Mouse (Mus musculus) yolk sac, embryonic 10.5 days (tissue): ENCODE measurements around the gene Etl4.

ENCODE experiments used
- DNase-seq: peaks from one replicate; pipeline ENCODE4 v3.0.0-alpha.2; 2017; ENCODE audit warnings: low spot score

Gene Etl4

DNA sequence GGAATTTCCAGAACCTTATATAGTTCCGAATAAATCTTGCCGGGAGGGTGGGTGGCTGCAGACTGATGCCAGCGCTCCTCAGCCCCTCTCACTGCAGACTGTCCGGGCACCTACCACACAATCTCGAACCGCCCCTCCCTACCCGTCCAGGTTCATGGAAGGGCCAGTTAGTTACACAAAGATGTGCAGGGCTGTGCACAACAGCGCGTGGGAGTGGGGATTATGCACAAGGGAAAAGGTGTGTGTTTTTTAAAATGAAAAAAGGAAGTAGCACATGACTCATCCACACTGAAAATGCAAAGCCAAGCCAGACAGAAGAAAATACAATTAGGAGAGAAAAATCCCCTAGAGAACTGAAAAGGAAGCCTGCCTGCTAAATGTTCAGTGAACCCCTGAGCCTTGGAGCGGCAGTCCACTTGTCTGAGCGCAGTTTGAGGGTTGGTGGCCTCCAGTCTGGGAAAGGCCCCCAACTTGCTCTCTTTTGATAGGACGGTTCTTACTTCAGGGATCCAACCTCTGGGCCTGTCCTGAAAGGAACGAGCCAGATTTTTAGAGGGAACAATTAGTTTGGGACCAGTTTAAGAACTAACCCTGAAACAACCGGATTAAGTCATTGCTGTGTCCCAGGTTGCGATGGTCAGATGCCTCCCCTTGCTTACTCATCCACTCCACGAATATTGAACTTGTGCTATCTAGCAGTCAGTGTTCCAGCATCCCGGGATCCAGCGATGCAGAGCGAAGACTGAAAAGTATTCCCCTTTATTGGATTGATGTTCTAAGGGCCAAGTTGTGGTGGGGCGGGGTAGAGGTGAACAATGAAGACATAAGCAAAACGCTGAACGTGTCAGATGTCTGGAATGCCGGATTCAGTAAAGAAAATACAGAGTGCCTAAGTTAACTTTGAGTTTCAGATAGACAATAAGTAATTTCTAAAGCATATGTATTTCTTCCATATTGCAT is 611.3 kb downstream of the Etl4 start:
- peak; percentile 31 for DNase-seq

DNA sequence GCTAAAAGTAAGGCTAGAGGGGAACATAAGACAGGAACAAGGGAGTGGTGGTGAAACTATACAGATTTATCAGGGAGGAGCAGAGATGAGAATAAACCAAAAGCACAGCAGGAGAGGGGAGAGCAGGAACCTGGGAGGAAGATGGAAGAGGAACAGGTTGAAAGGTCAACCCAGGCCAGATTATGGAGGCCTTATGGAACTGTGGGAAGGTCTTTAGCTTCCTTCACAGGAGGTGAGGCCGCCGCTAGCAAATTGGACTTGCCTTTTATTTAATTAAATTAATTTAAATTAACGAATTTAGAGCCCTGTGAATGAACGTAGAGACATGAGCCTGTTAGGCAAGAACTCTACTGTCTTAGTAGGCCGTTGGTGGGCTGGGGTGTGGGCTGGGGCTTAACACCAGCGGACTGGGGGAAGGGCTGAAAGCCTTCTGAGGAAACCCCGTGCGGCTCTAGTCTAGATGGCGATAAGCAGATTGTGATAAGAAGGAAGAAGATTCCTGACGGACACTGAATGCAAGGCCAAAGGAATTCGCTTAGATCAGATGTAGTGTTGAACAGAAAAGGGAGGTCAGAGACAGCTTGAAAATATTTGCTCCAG is 612.2 kb downstream of the Etl4 start:
- peak; percentile 81 for DNase-seq

DNA sequence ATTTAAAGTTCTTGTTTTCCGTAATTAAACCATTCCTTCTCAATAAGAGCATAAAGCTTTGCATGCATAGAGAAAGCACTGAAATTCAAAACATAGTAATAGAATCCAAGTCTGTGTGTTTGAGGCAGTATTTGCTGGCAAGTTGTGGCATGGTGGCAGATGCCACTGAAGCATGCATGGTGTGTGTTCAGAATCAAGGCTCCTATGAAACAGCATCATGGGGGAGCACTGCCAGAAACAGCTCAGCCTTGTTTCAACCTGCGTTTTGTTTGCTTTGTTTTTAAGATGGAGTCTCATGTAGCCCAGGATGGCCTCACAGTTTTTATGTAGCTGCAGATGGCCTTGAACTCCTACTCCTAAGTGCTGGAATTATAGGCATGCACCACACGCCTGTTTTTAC is 614.1 kb downstream of the Etl4 start:
- DNase-seq: no peak

DNA sequence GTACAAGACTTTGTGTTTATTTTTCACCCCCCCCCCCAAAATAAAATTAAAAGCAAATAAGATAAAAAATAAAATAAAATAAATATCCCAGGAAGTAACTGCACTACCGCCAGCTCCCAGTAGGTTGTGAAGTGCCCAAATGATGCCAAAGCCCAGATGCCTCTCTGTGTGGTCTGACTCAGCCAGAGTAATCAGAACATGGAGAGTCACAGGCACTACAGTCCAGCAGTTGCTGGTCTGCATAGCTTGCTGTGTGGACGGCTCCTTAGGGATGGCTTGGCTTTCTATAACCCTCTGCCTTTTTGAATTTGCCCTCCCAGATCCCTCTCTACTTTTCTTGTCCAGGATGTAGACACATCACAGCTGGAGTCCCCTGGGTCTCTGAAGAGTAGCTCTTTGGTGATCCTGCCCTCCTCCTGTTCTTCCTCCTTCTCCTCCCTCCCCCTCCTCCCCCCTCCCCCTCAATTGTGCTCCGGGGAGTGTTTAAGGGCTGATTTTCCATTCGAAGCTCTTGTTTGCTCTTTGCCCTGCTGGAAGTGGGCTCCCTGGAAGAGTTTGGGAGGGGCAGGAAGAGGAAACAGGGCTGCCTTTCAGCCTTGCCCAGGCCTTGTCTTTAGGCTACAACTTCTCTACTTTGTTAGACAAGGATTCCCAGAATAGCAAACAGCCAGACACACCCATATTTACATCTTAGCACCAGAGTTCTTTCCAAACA is 616.5 kb downstream of the Etl4 start:
- DNase-seq: peak; percentile 72

DNA sequence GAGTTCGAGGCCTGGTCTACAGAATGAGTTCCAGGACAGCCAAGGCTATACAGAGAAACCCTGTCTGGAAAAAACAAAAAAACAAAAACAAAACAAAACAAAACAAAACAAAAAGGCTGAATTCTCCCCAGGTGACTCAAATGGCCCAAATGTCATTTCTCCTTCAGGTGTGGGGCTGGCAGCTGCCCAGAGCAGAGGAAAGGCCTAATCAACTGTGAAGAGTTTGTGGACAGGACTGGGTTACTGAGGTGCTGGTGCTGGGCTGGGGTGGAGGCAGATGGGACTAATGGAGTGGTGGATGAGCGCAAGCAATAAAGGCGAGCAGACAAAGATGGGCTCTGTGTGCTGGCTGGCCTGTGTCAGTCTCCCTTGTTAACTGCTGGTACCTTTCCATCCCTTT is 617.3 kb downstream of the Etl4 start:
- no peak for DNase-seq

DNA sequence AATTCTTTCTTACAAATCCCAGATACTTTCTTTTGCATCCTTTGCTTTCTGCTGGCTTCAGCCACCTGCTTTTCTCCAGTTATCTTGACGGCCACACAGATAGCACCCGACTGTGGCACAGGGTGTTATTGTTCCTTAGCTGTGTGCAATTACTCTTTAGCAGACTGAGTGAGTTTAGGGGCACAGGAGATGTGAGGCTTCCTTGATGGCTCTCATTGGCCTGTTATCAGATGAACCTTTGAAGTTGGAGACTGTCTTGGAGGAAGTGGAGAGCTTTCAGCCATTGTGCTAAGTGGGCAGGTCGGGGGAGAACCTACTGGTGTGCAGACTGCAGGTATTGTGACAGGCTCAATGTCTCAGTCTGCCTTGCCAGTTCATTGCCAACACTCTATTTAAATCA is 623.0 kb downstream of the Etl4 start:
- no peak for DNase-seq

DNA sequence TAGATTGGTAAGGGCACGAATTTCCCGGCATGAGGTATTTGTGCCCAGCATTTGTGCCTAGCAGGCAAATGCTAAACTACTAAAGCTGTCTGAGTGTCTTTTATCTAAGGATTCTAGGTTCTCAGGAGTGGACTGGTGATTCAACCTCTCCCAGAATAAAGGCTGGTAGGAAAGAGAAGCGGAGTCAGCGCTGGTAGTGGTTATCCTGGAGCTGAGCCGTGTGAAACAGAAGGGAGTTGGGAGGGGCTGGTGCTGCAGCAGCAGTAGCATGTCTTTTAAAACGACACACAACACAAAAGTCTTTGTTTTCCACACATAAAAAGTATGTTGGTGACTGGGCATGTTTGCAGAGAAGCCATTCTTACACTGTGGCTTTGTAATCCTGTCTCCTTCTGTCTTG is 628.2 kb downstream of the Etl4 start:
- no peak for DNase-seq

DNA sequence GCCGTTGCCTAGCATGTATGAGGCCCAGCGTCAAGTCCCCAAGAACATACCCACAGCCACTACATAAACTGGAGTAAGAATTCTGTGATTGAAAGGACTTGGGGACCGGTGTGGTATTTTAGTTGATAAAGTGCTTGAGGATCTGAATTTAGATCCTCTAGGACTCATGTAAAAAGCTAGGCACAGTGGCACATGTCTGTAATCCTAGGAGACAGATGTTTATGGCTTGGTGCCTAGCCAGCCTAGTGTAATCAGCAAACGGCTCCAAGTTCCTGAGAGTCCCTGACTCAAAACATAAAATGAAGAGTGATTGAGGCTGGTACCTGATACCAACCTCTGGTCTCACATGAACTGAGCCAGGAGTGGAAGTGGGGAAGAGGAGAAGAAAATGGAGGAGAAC is 629.3 kb downstream of the Etl4 start:
- DNase-seq: no peak

DNA sequence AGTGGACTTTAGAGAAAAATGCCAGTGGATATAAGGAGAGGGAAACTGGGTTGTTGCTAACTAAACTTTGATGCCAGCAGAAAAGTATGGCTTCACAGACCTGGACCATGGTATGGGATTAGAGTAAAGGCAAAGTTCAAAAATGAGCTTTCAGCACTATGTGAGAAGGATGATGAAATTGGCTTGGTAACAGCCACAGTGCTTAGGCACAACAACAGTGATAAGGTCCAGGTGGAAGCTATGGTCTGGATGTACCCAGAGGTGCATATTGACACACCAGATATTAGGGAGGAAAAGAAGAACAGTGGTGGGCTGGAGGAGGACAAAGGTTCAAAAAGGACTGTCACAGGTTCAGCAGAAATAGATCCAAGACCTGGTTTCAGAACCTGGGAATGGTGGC is 631.7 kb downstream of the Etl4 start:
- no peak for DNase-seq

DNA sequence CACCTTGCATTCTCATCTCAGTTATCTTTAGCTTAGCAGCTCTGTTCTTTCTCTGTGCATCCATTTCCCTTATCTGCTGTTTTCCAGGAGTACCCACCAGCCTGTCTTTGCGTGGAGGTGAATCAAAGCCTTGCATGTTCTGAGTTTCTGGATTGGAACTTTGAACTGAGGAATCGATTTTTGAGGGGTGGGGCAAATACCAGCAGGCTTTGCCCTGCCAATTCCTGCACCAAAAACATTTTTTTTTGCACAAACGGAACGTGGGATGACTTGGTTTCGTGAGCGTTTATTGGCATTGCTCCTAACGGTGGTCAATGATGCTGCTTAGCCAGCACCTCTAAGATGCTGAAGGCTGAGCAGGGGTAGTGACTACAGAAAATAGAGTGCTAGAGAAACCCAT is 632.7 kb downstream of the Etl4 start:
- no peak for DNase-seq

DNA sequence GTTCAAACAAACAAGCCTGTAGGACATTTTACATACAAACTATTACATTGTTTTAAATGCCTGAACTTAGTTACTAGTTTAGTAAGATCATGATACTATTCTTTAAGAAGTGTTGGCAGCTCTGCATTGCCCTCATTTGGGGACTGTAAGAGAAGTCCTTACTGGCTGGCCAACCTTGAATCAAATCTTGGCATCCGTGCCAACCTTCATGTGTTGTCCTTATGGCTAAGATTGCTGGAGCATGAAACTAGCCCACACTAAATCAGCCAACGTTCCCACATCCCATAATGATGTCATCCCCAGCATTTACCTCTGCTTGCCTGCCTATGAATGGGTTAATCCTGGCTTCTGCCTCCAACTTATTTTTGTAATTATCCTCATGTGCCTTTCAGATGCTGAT is 636.0 kb downstream of the Etl4 start:
- DNase-seq: no peak

DNA sequence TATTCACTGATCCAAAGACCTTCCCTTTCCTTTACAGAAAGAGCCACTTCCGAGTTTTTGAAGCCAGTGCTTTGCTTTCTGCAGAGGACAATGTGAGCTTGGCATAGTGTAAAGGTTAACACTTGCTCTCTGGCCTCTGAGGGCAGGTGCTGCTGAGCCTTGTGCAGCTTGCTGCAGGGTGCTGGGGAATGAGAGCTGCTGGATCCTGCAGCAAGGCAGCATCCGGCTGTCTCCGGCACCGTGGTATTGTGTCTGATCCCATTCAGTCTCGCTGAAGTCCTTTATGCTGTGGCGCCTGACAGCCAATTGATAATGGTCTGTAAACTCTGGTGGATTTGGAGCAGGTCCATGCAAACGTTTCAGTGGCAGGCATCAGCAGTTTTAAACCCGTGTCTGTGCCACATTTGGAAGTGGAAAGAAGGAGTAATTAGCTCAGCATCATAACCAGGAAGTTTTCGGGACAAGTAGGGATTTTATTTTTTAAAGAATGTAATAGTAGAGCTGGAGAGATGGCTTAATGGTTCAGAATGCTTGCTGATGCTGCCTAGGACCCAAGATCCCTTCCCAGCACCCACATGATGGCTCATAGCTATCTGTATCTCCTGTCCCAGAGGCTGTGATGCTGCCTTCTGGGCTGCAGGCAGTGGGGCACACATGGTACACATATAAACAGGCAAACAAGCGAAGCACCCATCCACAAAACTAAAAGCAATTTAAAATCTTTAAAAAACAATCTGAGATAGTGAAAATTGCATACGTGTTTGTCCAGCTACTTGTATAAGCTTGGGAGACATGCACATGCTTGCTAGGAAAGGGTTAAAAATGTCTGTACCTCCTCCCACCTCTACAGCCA is 637.1 kb downstream of the Etl4 start:
- DNase-seq: peak; percentile 31

DNA sequence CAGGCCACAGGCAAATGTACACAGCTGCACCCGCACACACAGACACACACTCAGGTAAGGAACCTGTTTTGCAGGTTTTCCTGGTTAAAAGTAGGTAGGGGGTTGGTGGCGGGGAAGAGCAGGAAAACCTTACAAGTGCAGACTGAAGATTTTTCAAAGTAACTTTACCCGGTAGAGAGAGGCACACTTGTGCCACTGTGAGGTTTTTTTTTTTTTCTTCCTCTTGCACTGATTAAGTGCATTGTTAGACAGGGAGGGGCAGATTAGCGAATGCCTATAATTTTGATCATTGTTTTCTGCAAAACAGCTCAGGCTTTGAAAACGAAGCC is 637.7 kb downstream of the Etl4 start:
- peak; percentile 47 for DNase-seq

DNA sequence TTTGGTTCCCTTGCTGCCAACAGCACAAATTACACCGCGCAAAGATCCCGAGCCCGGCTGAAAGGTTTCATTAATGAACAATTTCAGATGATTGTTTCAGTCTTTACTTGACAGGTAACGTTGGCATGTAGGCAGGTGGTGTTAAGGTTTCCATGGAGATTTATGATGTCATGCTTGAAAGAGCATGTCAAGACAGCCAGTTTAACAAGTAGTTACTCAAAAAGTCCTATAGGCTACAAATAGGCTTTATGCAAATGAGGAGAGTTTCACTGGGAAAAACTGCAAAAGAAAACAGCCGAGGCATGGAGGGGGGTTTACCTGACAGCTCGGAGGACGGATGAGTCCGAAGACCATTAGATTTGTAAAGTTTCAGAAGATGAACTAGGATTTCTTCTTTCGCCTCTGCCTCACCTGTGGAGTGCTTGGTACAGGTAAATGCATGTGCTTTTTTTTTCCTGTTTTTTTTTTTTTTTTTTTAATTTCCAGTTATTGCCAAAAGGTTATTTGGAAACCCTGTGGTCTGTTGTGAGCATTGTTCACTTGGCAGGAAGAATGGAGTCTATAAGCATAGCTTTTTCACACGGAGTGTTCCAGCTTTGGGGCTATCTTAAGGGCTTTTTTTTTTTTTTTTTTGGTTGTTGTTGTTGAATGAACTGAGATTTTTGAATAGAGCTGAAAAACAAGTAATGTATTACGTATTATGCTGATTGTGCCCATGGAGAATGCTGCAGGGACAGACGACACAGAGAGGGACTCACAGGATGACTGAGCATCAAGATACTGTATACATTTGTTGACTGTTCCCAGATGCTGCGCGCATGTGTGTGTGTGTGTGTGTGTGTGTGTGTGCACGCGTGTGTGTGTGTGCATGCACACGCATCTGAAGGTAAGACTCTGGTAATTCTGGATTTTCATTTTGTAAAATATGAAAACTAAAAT is 638.4 kb downstream of the Etl4 start:
- no peak for DNase-seq

DNA sequence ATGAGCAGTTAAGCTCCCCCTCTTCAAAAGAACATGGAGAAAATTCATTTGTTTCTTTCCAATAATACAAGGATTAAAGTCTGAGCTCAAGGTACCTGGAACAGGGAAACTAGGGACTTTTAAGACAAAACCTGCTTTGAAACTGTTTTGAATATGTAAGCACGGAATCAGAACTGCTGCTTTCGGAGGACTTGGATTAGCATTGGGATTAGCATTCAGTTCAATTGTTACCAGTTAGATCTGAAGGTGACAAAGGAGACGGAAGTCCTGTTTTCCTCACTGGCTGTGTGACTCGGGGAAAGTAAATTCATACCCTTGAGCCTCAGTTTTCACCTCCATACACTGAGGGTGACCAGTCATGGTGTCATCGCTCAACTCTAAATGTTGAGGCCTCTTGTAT is 639.5 kb downstream of the Etl4 start:
- no peak for DNase-seq

DNA sequence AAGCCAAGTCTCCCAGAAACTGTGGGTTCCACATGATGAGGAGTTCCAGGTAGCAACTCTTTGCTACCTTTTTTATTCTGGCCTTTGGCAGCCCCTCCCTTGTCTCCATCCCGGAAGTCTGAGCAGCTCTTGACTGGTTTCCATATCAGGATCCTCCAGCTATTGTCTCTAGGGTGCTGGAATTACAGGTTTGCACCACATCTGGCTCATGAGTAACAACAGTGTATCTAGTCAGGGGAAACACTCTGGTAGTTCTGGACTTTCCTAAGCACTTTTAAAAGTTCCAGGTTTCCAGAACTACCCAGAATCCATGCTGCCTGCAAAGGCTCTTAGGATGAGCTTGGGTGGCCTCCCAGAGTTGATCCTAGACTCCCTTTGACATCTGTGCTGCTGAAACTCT is 640.4 kb downstream of the Etl4 start:
- no peak for DNase-seq

DNA sequence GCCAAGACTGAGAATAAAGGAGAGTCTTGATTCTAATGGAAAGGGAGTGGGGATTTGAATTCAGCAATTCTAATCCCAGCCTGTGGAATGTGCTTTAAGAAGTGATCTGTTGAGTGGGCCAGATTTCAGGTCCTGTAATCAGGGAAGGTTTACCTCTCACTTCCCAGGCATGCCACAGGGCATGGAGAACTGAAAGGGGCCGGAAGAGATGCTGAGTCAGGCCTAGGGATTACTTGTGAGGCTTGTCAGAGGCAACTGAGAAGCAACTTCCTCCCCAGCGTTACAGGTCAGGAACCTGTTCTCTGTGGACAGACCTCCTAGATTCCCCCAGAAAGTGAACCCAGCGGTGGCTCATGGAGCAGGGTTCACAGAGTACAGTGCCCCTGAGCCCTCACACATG is 646.1 kb downstream of the Etl4 start:
- peak; percentile 38 for DNase-seq

DNA sequence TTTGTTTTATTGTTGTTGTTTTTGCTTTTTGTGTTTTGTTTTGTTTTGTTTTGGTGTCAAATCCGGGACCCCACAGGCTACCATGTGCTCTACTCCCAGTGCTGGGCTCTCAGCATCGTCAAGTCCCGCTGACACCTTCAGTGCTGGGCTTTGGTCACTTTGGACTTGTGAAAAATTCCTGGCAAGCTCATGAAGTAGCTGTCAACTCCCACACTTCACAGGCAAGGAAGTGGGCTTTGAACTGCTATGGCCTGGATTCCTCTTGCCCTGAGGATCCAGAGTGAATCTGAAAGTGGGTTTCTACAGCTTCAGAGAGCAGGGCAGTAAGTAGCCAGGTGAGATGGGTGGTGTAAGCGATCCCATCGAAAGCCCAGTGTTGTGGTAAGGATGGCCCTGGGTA is 649.5 kb downstream of the Etl4 start:
- DNase-seq: no peak

DNA sequence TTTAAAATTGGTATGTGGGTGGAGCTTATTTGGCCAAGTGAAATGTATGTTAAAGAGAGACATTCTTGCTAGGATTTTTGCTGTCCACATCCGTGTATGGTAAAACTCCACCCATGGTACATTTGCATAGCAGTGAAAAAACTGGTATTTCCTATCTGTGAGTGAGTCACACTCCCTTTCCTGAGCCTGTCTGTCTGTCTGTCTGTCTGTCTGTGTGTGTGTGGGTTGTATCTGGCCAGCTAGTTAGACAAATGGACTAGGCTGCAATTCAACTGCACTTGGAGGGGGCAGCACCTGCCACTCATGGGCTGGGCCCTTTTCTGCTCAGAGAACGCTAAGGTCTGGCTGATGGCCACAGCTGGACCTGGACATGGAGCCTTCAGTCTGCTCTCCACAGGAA is 650.1 kb downstream of the Etl4 start:
- DNase-seq: no peak

DNA sequence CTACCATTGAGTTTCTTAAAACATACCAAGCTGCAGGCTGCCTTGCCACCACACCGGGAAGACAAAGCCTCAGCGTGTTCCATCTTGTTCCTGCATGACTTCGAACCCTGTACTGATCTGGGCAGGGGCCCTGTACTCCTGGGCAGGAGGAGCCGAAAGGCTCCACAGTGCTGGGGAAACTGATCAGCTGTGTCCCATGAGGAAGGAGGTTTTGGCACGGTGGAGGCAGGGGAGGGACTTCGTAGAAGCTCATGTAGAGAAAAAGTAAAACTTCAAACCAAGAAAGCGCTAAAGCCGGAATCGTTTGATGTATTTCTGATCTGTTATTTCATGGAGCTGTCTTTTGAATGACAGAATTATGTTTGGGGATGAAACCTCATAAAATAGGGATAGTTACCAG is 651.0 kb downstream of the Etl4 start:
- DNase-seq: no peak

DNA sequence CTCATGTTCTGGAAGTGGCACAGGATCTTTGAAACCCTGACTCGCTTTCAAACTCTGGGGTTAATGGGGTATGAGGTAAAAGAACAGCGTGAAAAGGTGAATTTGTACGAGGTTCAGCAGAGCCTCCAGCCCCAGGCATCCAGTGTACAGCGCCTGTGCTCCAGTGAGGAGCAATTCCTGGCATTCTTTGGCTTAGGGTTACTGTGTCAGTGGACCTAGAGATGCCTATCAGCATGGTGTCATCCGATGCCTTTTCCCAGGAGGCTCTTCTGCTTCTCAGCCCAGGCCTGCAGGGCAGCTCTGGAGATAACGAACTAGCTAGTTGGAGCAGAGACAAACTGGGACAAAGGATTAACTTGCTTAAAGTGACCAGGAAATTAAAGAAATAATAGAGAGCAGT is 653.5 kb downstream of the Etl4 start:
- peak; percentile 72 for DNase-seq
